Mouse (Mus musculus) forebrain, embryonic 11.5 days (tissue): ENCODE results near the gene Alkbh8. TPM values are rescaled to one million over a fixed set of nuclear protein-coding genes. Genes with fewer than 3 reads are reported as not detected.

Experiments
- polyA plus RNA-seq: library from polyadenylated mRNA; unstranded; fragments of >200 nt; fragmentation: Nextera tagmentation; extraction: Ambion mirVana; gene quantifications from 2 replicates; pipeline ENCODE4 v1.2.1, GENCODE M21; 2014

Alkbh8 gene
- polyA plus RNA-seq, 1 experiment from 2014 or later = 36.4 TPM

Other genes with a start within 250 kb of the Alkbh8 start
- gene Cwf19l2, start 68.5 kb downstream of the Alkbh8 start, polyA plus RNA-seq = 15.2 and 19.8 TPM in 2 replicates
- 4.6 and 5.1 TPM in 2 replicates for gene Gucy1a2, start 197.6 kb downstream of the Alkbh8 start, polyA plus RNA-seq